Mouse (Mus musculus) embryonic facial prominence, embryonic 10.5 days (tissue): ENCODE measurements around the gene Slc15a1. TPM values are rescaled to one million over a fixed set of nuclear protein-coding genes. Genes with fewer than 3 reads are reported as not detected.
A peak's percentile ranks its signal among the peaks of the same experiment; 100 is the strongest.

Experiments
- DNase-seq: peaks from one replicate; pipeline ENCODE4 v3.0.0-alpha.2; 2017; ENCODE audit warnings: low spot score
- H3K27ac ChIP-seq: fragments of 300-500 bp; sonication (generic); replicated peaks from 2 replicates; pipeline ENCODE4 v1.5.1; 2016; ENCODE audit warnings: mild to moderate bottlenecking
- H3K27me3 ChIP-seq: fragments of 300-500 bp; sonication (generic); replicated peaks from 2 replicates; pipeline ENCODE4 v1.6.1; 2016; ENCODE audit warnings: low read depth, mild to moderate bottlenecking; ENCODE audit not compliant: poor library complexity, severe bottlenecking
- H3K36me3 ChIP-seq: fragments of 300-500 bp; sonication (generic); replicated peaks from 2 replicates; pipeline ENCODE4 v1.6.1; 2016; ENCODE audit warnings: mild to moderate bottlenecking, moderate library complexity
- H3K4me1 ChIP-seq: fragments of 300-500 bp; sonication (generic); 2 replicates; pipeline ENCODE4 v1.6.1; 2016
- H3K4me3 ChIP-seq: fragments of 300-500 bp; sonication (generic); 2 replicates; pipeline ENCODE4 v1.5.1; 2016; ENCODE audit warnings: mild to moderate bottlenecking, moderate library complexity
- H3K9me3 ChIP-seq: fragments of 300-500 bp; sonication (generic); 2 replicates; pipeline ENCODE4 v1.6.1; 2016; ENCODE audit warnings: mild to moderate bottlenecking
- WGBS: fragments of 180-500 bp; shearing (Covaris S2); methylation state at CpG from one replicate; pipeline ENCODE4 v1.1.7; 2016; 5-methylcytosine and 5-hydroxymethylcytosine counted together
- polyA plus RNA-seq: library from polyadenylated mRNA; unstranded; fragments of >200 nt; fragmentation: Nextera tagmentation; extraction: Ambion mirVana; gene quantifications from 2 replicates; pipeline ENCODE4 v1.2.1, GENCODE M21; 2016

Gene Slc15a1
- polyA plus RNA-seq, 1 experiment from 2014 or later: 0.05 TPM

DNA sequence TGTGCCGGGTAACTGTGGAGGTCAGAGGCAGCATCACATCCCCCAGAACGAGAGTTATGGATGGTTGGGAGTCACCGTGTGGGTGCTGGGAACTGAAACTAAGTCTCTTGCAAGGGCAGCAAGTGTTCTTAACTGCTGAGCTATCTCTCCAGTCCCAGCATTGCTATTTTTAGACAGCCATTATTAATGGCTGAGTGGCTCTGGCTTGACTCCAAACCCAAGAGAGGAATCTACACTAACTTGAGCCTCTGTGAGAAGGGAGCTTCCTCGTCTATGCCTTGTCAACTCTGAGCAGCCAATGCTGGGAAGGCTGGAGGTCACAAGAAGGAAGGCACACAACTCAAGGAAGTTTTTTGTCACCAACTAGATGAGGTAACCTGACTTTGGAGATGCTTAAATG lies 16.7 kb upstream of the Slc15a1 start:
- Histone ChIP-seq H3K4me3 (no peak overlapping the region), H3K36me3 (no peaks in the 10 kb centered on the region), H3K27me3 (no peaks in the 10 kb centered on the region), H3K4me1 (0 out of 2 replicates have a peak, but pooled peaks cover 3% of the 10 kb centered on the region), H3K9me3 (no peaks in the 10 kb centered on the region), H3K27ac (no peak overlapping the region)
- DNase-seq: no peak
- 86% methylated on average over 4 of the region's 4 CpGs for WGBS

DNA sequence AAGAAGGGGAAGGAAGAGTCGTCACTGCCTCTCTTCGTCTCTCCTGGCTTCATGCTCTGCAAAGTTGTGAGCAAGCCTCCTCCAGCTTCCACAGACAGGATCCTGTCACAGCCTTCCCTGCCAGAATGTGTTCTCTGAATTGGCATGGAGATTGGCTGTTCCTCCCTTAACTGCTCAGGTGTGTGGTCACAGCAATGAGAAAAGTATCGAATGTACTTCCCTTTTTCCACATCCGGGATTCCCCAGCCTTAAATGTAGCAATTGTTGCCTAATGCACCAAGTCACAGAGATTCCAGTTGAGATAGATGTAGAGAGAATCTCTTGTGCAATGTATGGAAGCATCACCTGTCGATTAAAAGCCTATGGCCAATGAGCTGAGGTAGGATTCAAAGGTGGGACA lies 11.8 kb upstream of the Slc15a1 start:
- no peak overlapping the region for H3K4me3 ChIP-seq
- H3K27me3 ChIP-seq: no peaks in the 10 kb centered on the region
- no peaks in the 10 kb centered on the region for H3K36me3 ChIP-seq
- DNase-seq: no peak
- H3K9me3 ChIP-seq: no peaks in the 10 kb centered on the region
- H3K27ac ChIP-seq: no peak overlapping the region
- 0 out of 2 replicates have a peak, but pooled peaks cover 6% of the 10 kb centered on the region for H3K4me1 ChIP-seq
- 88% methylated on average over 5 of the region's 5 CpGs for WGBS

DNA sequence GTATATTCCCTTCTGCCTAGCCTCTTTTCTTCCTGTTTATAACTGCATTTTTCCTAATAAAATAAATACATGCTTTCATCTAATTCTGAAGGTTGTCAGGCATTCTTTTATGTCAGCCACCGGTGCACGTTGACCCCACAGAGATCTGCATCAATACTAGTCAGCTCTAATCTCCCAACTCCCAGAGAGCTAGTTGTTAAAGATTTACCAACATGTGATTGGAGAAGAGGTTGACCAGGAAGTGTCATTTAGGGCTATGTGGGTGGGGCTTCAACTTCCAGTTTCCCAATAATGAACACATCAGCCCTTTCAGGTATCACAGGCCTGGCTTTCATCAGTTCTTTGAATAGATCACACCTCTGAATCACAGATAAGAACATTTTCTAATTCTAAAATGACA lies 3.9 kb upstream of the Slc15a1 start:
- DNase-seq: no peak
- no peak overlapping the region for H3K4me3 ChIP-seq
- H3K4me1 ChIP-seq: peaks cover 25% of the 10 kb centered on the region
- H3K36me3 ChIP-seq: no peaks in the 10 kb centered on the region
- peaks cover 35% of the 10 kb centered on the region for H3K27me3 ChIP-seq
- no peaks in the 10 kb centered on the region for H3K9me3 ChIP-seq
- WGBS: 82% methylated on average over 2 of the region's 2 CpGs
- H3K27ac ChIP-seq: no peak overlapping the region

DNA sequence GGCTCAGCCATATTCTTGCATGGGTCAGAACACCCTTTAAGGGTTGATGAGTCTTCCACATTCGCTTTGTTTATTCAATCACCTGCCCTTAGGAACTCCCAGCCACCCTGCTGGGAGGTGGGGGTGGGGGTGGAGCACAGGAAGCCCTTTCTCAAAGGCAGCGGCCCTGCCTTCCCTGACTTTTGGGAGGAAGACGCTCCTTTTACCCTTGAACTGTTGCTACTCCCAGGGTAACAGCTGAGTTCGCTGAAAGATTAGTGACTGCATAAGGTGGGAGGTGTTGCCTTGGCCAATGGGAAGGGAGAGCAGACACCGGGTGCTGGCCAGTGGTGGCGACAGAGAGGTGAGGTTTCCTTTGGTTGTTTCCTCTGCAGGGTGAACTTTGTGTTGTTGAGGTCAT lies 1.3 kb upstream of the Slc15a1 start:
- Histone ChIP-seq H3K27ac (no peak overlapping the region), H3K4me1 (peaks cover 22% of the 10 kb centered on the region), H3K27me3 (peaks cover 41% of the 10 kb centered on the region), H3K9me3 (no peaks in the 10 kb centered on the region), H3K4me3 (no peak overlapping the region), H3K36me3 (no peaks in the 10 kb centered on the region)
- 10% methylated on average over 6 of the region's 6 CpGs for WGBS
- DNase-seq: no peak

DNA sequence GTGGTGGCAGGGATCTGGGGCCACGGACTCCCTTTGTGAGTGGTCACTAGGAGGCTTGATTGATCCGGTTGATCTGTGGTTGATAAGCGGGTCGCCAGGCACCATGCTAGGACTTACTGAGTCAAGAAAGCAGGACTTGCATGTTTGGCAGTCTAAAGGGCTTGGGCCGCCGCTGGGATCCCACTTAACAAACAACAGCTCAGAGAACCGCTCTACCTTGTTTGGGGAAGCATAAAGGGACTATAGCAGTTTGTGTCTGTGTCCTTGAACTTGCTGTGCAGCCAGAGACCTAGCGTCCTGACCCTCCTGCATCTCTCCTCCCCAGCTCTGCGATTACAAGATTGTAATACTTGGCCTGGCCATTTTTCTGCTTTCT lies 421 bp upstream of the Slc15a1 start:
- Histone ChIP-seq H3K27me3 (peaks cover 41% of the 10 kb centered on the region), H3K9me3 (no peaks in the 10 kb centered on the region), H3K4me1 (peaks cover 22% of the 10 kb centered on the region), H3K36me3 (no peaks in the 10 kb centered on the region), H3K4me3 (peak overlapping the region; percentile 42), H3K27ac (no peak overlapping the region)
- no peak for DNase-seq
- 20% methylated on average over 9 of the region's 9 CpGs for WGBS

DNA sequence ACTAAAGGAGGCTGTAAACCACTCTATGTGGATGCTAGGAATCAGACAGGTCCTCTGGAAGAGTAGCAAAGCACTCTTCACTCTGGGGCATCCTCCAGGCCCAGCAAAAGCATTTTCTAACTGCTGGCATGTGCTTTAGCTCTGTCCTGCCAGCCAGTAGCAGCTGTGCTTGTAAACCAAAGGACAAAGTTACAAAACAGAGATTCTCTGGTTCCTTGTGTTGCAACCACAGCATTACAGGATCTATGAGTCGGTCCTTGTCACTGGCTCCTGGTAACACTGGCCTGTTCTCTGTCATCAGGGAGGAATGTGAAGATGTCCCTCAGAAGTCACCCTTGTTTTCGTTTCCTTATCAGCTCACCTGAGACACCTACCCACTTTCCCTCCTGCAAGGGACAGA lies 4.5 kb downstream of the Slc15a1 start:
- H3K36me3 ChIP-seq: no peaks in the 10 kb centered on the region
- no peak overlapping the region for H3K4me3 ChIP-seq
- 77% methylated on average over 2 of the region's 2 CpGs for WGBS
- no peak overlapping the region for H3K27ac ChIP-seq
- no peaks in the 10 kb centered on the region for H3K9me3 ChIP-seq
- H3K27me3 ChIP-seq: peaks cover 22% of the 10 kb centered on the region
- H3K4me1 ChIP-seq: peaks cover 16% of the 10 kb centered on the region
- DNase-seq: no peak

DNA sequence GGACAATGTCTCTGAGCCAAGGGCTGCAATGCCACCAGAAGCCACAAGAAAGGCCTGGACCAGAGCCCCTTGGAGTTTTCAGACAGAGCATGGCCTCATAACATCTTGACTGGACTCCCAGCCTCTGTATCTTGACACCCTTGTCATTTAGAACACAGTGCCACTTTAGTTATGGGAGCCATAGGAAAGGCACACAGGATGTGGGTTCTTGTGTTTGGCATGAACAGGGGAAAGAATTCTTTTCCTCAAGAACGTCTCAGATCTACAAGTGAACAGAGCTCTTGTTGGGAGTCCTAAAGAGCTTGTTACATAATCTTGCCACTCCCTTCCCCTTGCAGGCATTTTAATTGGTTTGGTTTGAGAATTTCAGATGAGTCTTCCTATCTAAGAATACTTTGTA lies 5.3 kb downstream of the Slc15a1 start:
- Histone ChIP-seq H3K36me3 (no peaks in the 10 kb centered on the region), H3K9me3 (no peaks in the 10 kb centered on the region), H3K27me3 (peaks cover 14% of the 10 kb centered on the region), H3K4me1 (peaks cover 8% of the 10 kb centered on the region), H3K4me3 (no peak overlapping the region), H3K27ac (no peak overlapping the region)
- no peak for DNase-seq
- 60% methylated on average over 1 of the region's 1 CpGs for WGBS

DNA sequence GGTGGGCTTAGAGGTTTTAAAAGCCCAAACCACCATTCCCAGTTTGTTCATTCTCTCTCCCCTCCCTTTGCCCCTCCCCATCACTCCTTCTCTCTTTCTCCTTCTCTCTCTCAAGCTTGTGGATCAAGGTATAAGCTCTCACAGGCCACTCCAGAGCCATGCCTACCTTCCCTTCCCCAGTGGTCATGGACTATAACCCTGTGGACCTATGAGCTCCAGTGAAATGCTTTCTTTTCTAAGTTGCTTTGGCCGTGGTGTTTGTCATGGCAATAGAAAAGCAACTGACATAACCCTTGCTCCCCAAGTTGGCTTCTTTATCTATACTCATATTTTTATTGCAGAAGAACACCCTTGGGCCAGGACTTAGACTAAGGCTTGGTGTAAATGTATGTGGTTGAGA lies 7.3 kb downstream of the Slc15a1 start:
- 84% methylated on average over 1 of the region's 1 CpGs for WGBS
- no peak overlapping the region for H3K27ac ChIP-seq
- no peak overlapping the region for H3K4me3 ChIP-seq
- H3K36me3 ChIP-seq: no peaks in the 10 kb centered on the region
- H3K4me1 ChIP-seq: peaks cover 4% of the 10 kb centered on the region
- no peak for DNase-seq
- H3K27me3 ChIP-seq: no peaks in the 10 kb centered on the region
- no peaks in the 10 kb centered on the region for H3K9me3 ChIP-seq

DNA sequence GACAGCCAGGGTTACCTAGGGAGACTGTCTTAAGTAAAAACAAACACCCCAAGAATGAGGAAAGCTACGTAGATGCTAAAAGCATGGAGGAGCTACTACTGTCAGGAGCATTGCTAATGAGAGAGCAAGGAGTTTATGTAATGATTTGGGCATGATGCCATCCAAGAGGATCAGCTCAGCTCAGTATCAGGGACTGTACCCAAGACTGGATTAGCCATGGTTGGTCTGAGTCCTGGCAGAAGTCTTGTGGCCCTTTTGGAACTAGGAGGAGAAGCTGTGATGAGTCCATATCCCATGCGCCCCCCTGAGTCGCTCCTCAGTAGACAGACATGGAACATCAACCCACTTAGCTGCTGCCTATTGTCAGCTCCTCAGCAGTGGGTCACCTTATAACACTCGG lies 9.3 kb downstream of the Slc15a1 start:
- no peak overlapping the region for H3K4me3 ChIP-seq
- H3K27ac ChIP-seq: no peak overlapping the region
- peaks cover 12% of the 10 kb centered on the region for H3K4me1 ChIP-seq
- no peak for DNase-seq
- H3K27me3 ChIP-seq: no peaks in the 10 kb centered on the region
- WGBS: 83% methylated on average over 4 of the region's 4 CpGs
- no peaks in the 10 kb centered on the region for H3K36me3 ChIP-seq
- H3K9me3 ChIP-seq: no peaks in the 10 kb centered on the region

DNA sequence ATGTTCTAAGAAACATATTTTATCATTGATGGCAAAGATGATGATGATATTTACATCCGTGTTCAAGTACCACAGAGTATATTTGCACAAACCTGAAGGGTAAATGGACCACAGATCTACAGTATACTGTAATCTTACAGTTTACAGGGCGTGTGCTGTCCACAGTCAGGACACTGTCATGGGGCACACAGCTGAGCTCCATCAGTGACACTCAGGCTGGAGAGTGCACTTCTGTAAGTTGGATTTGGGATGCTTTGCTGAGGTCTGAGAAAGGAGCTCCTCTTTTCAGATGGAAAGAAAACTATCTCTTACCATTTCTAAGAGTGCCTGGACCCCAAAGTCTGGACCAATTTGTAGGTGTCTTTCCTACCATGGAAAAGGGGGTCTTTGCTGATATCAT lies 9.9 kb downstream of the Slc15a1 start:
- H3K36me3 ChIP-seq: no peaks in the 10 kb centered on the region
- no peak for DNase-seq
- H3K4me1 ChIP-seq: peaks cover 12% of the 10 kb centered on the region
- no peak overlapping the region for H3K27ac ChIP-seq
- 86% methylated on average over 2 of the region's 2 CpGs for WGBS
- no peak overlapping the region for H3K4me3 ChIP-seq
- H3K27me3 ChIP-seq: no peaks in the 10 kb centered on the region
- H3K9me3 ChIP-seq: no peaks in the 10 kb centered on the region

DNA sequence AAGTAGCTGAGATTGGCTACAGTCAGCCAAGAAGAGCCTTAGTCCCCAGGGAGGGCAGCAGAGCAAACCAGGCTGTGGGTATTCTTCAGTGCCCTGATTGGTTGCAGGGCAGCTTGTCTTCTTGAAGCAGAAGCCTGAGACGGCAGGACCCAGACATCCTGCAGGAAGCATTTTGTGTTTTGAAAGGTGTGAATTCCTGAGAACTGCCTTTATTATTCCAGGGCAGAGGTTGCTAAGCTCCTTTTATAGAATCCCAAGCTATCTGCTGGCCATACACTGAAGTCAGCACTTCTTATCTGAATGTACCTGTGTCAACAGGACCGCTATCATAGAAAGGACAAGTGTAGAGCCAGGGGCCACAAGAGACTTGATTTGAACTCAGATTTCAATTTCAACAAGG lies 10.8 kb downstream of the Slc15a1 start:
- H3K27me3 ChIP-seq: no peaks in the 10 kb centered on the region
- DNase-seq: no peak
- H3K4me1 ChIP-seq: peaks cover 12% of the 10 kb centered on the region
- 67% methylated on average over 2 of the region's 2 CpGs for WGBS
- H3K36me3 ChIP-seq: no peaks in the 10 kb centered on the region
- no peak overlapping the region for H3K27ac ChIP-seq
- no peaks in the 10 kb centered on the region for H3K9me3 ChIP-seq
- no peak overlapping the region for H3K4me3 ChIP-seq

DNA sequence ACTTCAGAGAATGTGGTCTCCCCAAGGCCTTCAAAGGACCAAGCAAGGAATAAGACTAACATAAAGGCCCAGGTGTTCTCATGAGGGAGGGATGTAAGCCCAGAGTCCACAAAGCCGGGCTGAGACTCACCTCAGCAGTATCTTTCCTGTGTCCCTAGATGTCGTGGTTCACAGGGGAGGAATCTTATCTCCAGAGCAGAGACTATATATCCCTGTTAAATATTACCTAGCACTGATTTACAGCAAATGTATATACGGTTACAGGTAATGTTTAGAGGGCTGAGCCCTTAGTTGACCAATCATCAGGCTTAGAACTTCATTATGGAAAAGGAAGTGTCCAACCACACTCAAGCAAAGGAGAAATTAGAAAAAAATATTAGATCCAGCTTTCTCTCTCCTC lies 11.3 kb downstream of the Slc15a1 start:
- peaks cover 12% of the 10 kb centered on the region for H3K4me1 ChIP-seq
- no peak overlapping the region for H3K27ac ChIP-seq
- no peaks in the 10 kb centered on the region for H3K36me3 ChIP-seq
- H3K4me3 ChIP-seq: no peak overlapping the region
- H3K27me3 ChIP-seq: no peaks in the 10 kb centered on the region
- no peaks in the 10 kb centered on the region for H3K9me3 ChIP-seq
- 82% methylated on average over 3 of the region's 3 CpGs for WGBS
- DNase-seq: no peak

DNA sequence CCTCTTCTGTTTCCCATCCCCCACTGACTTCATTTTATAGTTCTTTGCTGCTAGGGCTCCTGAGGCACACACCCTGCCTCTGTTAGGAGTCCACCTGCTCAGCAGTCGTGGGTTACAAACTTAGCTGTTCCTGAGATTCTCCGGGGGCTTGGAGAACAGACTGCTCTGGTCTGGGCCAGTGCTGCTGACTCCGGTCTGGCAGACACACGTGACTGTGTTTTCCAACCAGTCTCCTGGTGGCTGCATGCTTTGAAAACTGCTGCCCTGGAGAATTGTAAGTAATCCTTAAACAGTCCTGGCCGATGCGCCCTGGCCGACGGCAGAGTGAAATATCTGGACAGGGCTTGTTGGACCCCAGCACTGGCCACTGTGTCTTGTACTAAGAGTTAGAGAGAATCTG lies 12.7 kb downstream of the Slc15a1 start:
- Histone ChIP-seq H3K9me3 (no peaks in the 10 kb centered on the region), H3K27ac (no peak overlapping the region), H3K4me3 (no peak overlapping the region), H3K4me1 (peaks cover 12% of the 10 kb centered on the region), H3K27me3 (no peaks in the 10 kb centered on the region), H3K36me3 (no peaks in the 10 kb centered on the region)
- WGBS: 68% methylated on average over 8 of the region's 8 CpGs
- DNase-seq: peak; percentile 13

DNA sequence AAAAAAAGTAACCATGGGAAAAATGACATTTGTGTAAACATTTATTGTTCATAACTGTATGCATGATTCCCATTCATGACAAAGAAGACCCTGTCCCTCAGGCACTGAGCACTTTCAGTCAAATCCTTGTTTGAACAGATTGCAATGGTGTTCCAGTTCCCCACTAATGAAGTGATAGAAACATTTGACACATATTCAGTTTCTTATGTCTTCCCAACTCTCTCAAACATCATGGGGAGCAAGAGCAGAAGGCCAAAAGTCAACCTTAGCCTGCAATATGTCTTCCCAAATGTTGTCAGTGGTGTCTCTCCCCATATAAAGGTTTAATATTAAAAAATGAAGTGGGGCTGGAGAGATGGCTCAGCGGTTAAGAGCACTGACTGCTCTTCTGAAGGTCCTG lies 19.3 kb downstream of the Slc15a1 start:
- no peak overlapping the region for H3K4me3 ChIP-seq
- 94% methylated on average over 1 of the region's 1 CpGs for WGBS
- H3K4me1 ChIP-seq: 0 out of 2 replicates have a peak, but pooled peaks cover 5% of the 10 kb centered on the region
- no peak overlapping the region for H3K27ac ChIP-seq
- no peak for DNase-seq
- no peaks in the 10 kb centered on the region for H3K9me3 ChIP-seq
- H3K27me3 ChIP-seq: no peaks in the 10 kb centered on the region
- no peaks in the 10 kb centered on the region for H3K36me3 ChIP-seq
